Mouse (Mus musculus): ENCODE data around the gene H2-D1. TPM values are rescaled to one million over a fixed set of nuclear protein-coding genes. Genes with fewer than 3 reads are reported as not detected.
A peak's percentile ranks its signal among the peaks of the same experiment; 100 is the strongest.

Gene H2-D1
- polyA plus RNA-seq, 1 experiment from 2014 or later: 73.4 TPM

GRCm38 (mm10) chr17:35252619-35253292 lies 9.8 kb upstream of the H2-D1 start:
- H3K9me3 ChIP-seq: no peaks in the 10 kb centered on the region
- 0 out of 2 replicates have a peak, but pooled peaks cover 3% of the 10 kb centered on the region for H3K4me1 ChIP-seq (replicated peaks)
- peaks cover 69% of the 10 kb centered on the region for H3K36me3 ChIP-seq
- no peak overlapping the region for H3K27ac ChIP-seq
- H3K4me2 ChIP-seq: no peak overlapping the region
- WGBS: 87% methylated on average over 18 of the region's 18 CpGs
- no peak overlapping the region for H3K9ac ChIP-seq
- H3K4me3 ChIP-seq: no peak overlapping the region
- H3K27me3 ChIP-seq: 0 out of 2 replicates have a peak, but pooled peaks cover 3% of the 10 kb centered on the region
- ATAC-seq (ENCODE audit: low FRiP score): no peak

- 0 out of 2 replicates have a peak, but pooled peaks cover 3% of the 10 kb centered on the region for H3K27me3 ChIP-seq
- H3K4me2 ChIP-seq: no peak overlapping the region
- 87% methylated on average over 32 of the region's 32 CpGs for WGBS
- no peak overlapping the region for H3K4me3 ChIP-seq
- H3K9ac ChIP-seq: no peak overlapping the region
- peaks cover 62% of the 10 kb centered on the region for H3K36me3 ChIP-seq
- ATAC-seq (ENCODE audit: low FRiP score): no peak
- peaks cover 4% of the 10 kb centered on the region; the same call in 1 of the 2 replicates for H3K4me1 ChIP-seq (replicated peaks)
- no peak overlapping the region for H3K27ac ChIP-seq
- H3K9me3 ChIP-seq: no peaks in the 10 kb centered on the region
Observed at GRCm38 (mm10) chr17:35253293-35254093, 9.0 kb upstream of the H2-D1 start.

GRCm38 (mm10) chr17:35254241-35255098 lies 8.1 kb upstream of the H2-D1 start:
- Histone ChIP-seq H3K27me3 (peaks cover 8% of the 10 kb centered on the region; the same call in 1 of the 2 replicates), H3K36me3 (peaks cover 52% of the 10 kb centered on the region), H3K9me3 (no peaks in the 10 kb centered on the region), H3K4me1 (replicated peaks) (peaks cover 4% of the 10 kb centered on the region; the same call in 1 of the 2 replicates), H3K4me3 (no peak overlapping the region), H3K27ac (no peak overlapping the region), H3K9ac (no peak overlapping the region), H3K4me2 (no peak overlapping the region)
- peak; percentile 14; the same call in 1 of the 2 replicates for ATAC-seq (ENCODE audit: low FRiP score)
- 61% methylated on average over 11 of the region's 11 CpGs for WGBS

GRCm38 (mm10) chr17:35255301-35255700 lies 7.2 kb upstream of the H2-D1 start:
- no peak overlapping the region for H3K9ac ChIP-seq
- H3K36me3 ChIP-seq: peaks cover 44% of the 10 kb centered on the region
- H3K4me3 ChIP-seq: no peak overlapping the region
- H3K27me3 ChIP-seq: peaks cover 10% of the 10 kb centered on the region; the same call in 1 of the 2 replicates
- no peak overlapping the region for H3K4me2 ChIP-seq
- no peaks in the 10 kb centered on the region for H3K9me3 ChIP-seq
- H3K27ac ChIP-seq: no peak overlapping the region
- 78% methylated on average over 3 of the region's 3 CpGs for WGBS
- peaks cover 4% of the 10 kb centered on the region; the same call in 1 of the 2 replicates for H3K4me1 ChIP-seq (replicated peaks)
- no peak for ATAC-seq (ENCODE audit: low FRiP score)

- Histone ChIP-seq H3K4me1 (replicated peaks) (peaks cover 4% of the 10 kb centered on the region; the same call in 1 of the 2 replicates), H3K4me2 (no peak overlapping the region), H3K9me3 (no peaks in the 10 kb centered on the region), H3K4me3 (no peak overlapping the region), H3K27ac (no peak overlapping the region), H3K36me3 (peaks cover 40% of the 10 kb centered on the region), H3K27me3 (peaks cover 14% of the 10 kb centered on the region; the same call in 1 of the 2 replicates), H3K9ac (no peak overlapping the region)
- ATAC-seq (ENCODE audit: low FRiP score): no peak
- WGBS: 66% methylated on average over 4 of the region's 4 CpGs
Observed at GRCm38 (mm10) chr17:35255704-35256103, 6.8 kb upstream of the H2-D1 start.

GRCm38 (mm10) chr17:35257378-35257777 lies 5.2 kb upstream of the H2-D1 start:
- H3K4me3 ChIP-seq: no peak overlapping the region
- 84% methylated on average over 1 of the region's 1 CpGs for WGBS
- no peak overlapping the region for H3K9ac ChIP-seq
- no peak overlapping the region for H3K27ac ChIP-seq
- H3K4me2 ChIP-seq: no peak overlapping the region
- peaks cover 4% of the 10 kb centered on the region; the same call in 1 of the 2 replicates for H3K4me1 ChIP-seq (replicated peaks)
- ATAC-seq (ENCODE audit: low FRiP score): no peak
- H3K9me3 ChIP-seq: no peaks in the 10 kb centered on the region
- H3K27me3 ChIP-seq: peaks cover 25% of the 10 kb centered on the region
- peaks cover 24% of the 10 kb centered on the region for H3K36me3 ChIP-seq

GRCm38 (mm10) chr17:35257824-35258491 lies 4.6 kb upstream of the H2-D1 start:
- Histone ChIP-seq H3K27ac (no peak overlapping the region), H3K9me3 (no peaks in the 10 kb centered on the region), H3K4me2 (peak overlapping the region; percentile 28), H3K9ac (0 out of 2 replicates have a peak overlapping the region, but pooled peaks have one; percentile 39), H3K36me3 (peaks cover 18% of the 10 kb centered on the region), H3K4me1 (replicated peaks) (peaks cover 8% of the 10 kb centered on the region), H3K27me3 (peaks cover 27% of the 10 kb centered on the region), H3K4me3 (no peak overlapping the region)
- no peak for ATAC-seq (ENCODE audit: low FRiP score)
- 14% methylated on average over 17 of the region's 17 CpGs for WGBS

- no peak for ATAC-seq (ENCODE audit: low FRiP score)
- H3K9ac ChIP-seq: no peak overlapping the region
- H3K4me1 ChIP-seq (replicated peaks): peaks cover 13% of the 10 kb centered on the region
- no peak overlapping the region for H3K4me3 ChIP-seq
- H3K27ac ChIP-seq: no peak overlapping the region
- H3K9me3 ChIP-seq: no peaks in the 10 kb centered on the region
- no peak overlapping the region for H3K4me2 ChIP-seq
- WGBS: 63% methylated on average over 13 of the region's 14 CpGs
- peaks cover 31% of the 10 kb centered on the region for H3K27me3 ChIP-seq
- peaks cover 10% of the 10 kb centered on the region for H3K36me3 ChIP-seq
Observed at GRCm38 (mm10) chr17:35258492-35259478, 3.7 kb upstream of the H2-D1 start.

- no peak overlapping the region for H3K4me2 ChIP-seq
- H3K4me3 ChIP-seq: no peak overlapping the region
- peaks cover 16% of the 10 kb centered on the region for H3K4me1 ChIP-seq (replicated peaks)
- no peaks in the 10 kb centered on the region for H3K9me3 ChIP-seq
- H3K27ac ChIP-seq: no peak overlapping the region
- peaks cover 2% of the 10 kb centered on the region; the same call in 1 of the 2 replicates for H3K36me3 ChIP-seq
- ATAC-seq (ENCODE audit: low FRiP score): no peak
- peaks cover 39% of the 10 kb centered on the region for H3K27me3 ChIP-seq
- no peak overlapping the region for H3K9ac ChIP-seq
- WGBS: 79% methylated on average over 4 of the region's 4 CpGs
Observed at GRCm38 (mm10) chr17:35259621-35260020, 2.9 kb upstream of the H2-D1 start.

- Histone ChIP-seq H3K36me3 (peaks cover 1% of the 10 kb centered on the region; the same call in 1 of the 2 replicates), H3K4me2 (no peak overlapping the region)
- WGBS: 73% methylated on average over 13 of the region's 13 CpGs
Observed at GRCm38 (mm10) chr17:35261651-35262050, 879 bp upstream of the H2-D1 start.

More at GRCm38 (mm10) chr17:35261651-35262050, 879 bp upstream of the H2-D1 start:
- no peak overlapping the region for H3K27ac ChIP-seq
- H3K4me3 ChIP-seq: no peak overlapping the region
- no peaks in the 10 kb centered on the region for H3K9me3 ChIP-seq
- peaks cover 52% of the 10 kb centered on the region for H3K27me3 ChIP-seq
- peaks cover 16% of the 10 kb centered on the region for H3K4me1 ChIP-seq (replicated peaks)
- no peak overlapping the region for H3K9ac ChIP-seq
- ATAC-seq (ENCODE audit: low FRiP score): no peak
